Mouse (Mus musculus) midbrain, embryonic 11.5 days (tissue): ENCODE results near the gene Scn1b. TPM values are rescaled to one million over a fixed set of nuclear protein-coding genes. Genes with fewer than 3 reads are reported as not detected.

Experiments used
- ATAC-seq: fragments of 200-750 bp; cut with Nextera tagmentation; 2 replicates; pipeline ENCODE4 v1.8.0; 2017; ENCODE audit warnings: moderate TSS enrichment, moderate library complexity; ENCODE audit not compliant: low FRiP score
- DNase-seq: peaks from one replicate; pipeline ENCODE4 v3.0.0; 2015; ENCODE audit warnings: low spot score; ENCODE audit errors: missing footprints
- H3K27ac ChIP-seq: fragments of 300-500 bp; sonication (generic); 2 replicates; pipeline ENCODE4 v1.5.1; 2014; ENCODE audit warnings: low read depth, low read length
- H3K27me3 ChIP-seq: fragments of 300-500 bp; sonication (generic); 2 replicates; pipeline ENCODE4 v1.6.1; 2014; ENCODE audit warnings: mild to moderate bottlenecking, low read length, moderate library complexity, mixed read lengths; ENCODE audit not compliant: control insufficient read depth, insufficient read depth
- H3K36me3 ChIP-seq: fragments of 300-500 bp; sonication (generic); 2 replicates; pipeline ENCODE4 v1.6.1; 2014; ENCODE audit warnings: mild to moderate bottlenecking, low read length, moderate library complexity, mixed read lengths; ENCODE audit not compliant: control insufficient read depth, insufficient read depth
- H3K4me1 ChIP-seq: fragments of 300-500 bp; sonication (generic); 2 replicates; pipeline ENCODE4 v1.6.1; 2014; ENCODE audit warnings: low read length; ENCODE audit not compliant: control insufficient read depth, insufficient read depth
- H3K4me2 ChIP-seq: fragments of 300-500 bp; sonication (generic); 2 replicates; pipeline ENCODE4 v1.6.1; 2014; ENCODE audit warnings: mild to moderate bottlenecking, moderate library complexity
- H3K4me3 ChIP-seq: fragments of 300-500 bp; sonication (generic); 2 replicates; pipeline ENCODE4 v1.5.1; 2014; ENCODE audit warnings: low read depth, low read length
- H3K9ac ChIP-seq: fragments of 300-500 bp; sonication (generic); 2 replicates; pipeline ENCODE4 v1.6.1; 2014; ENCODE audit warnings: low read length
- H3K9me3 ChIP-seq: fragments of 300-500 bp; sonication (generic); 2 replicates; pipeline ENCODE4 v1.6.1; 2016; ENCODE audit warnings: low read length; ENCODE audit not compliant: control insufficient read depth
- WGBS: fragments of 180-500 bp; shearing (Covaris S2); extraction: QIAGEN DNeasy Blood & Tissue Kit; methylation state at CpG from one replicate; pipeline ENCODE4 v1.1.7; 2014; 5-methylcytosine and 5-hydroxymethylcytosine counted together
- polyA plus RNA-seq: library from polyadenylated mRNA; unstranded; fragments of >200 nt; fragmentation: Nextera tagmentation; extraction: Ambion mirVana; gene quantifications from 2 replicates; pipeline ENCODE4 v1.2.1, GENCODE M21; 2014

Scn1b gene
- polyA plus RNA-seq, 1 experiment from 2014 or later, result 1.1 TPM

GRCm38 (mm10) chr7:31139765-31140164 is 13.0 kb upstream of the Scn1b start:
- Histone ChIP-seq H3K9me3 (no peaks in the 10 kb centered on the region), H3K4me3 (no peak overlapping the region), H3K27ac (no peak overlapping the region), H3K36me3 (peaks cover 75% of the 10 kb centered on the region), H3K4me1 (no peaks in the 10 kb centered on the region), H3K9ac (no peak overlapping the region), H3K27me3 (no peaks in the 10 kb centered on the region), H3K4me2 (no peak overlapping the region)
- DNase-seq, result no peak
- peak; percentile 58; the same call in 1 of the 2 replicates for ATAC-seq
- 73% methylated on average over 5 of the region's 5 CpGs for WGBS

GRCm38 (mm10) chr7:31135717-31136116 is 8.9 kb upstream of the Scn1b start:
- no peaks in the 10 kb centered on the region for H3K27me3 ChIP-seq
- over 99% methylated on average over 10 of the region's 10 CpGs for WGBS
- H3K4me3 ChIP-seq, result no peak overlapping the region
- ATAC-seq (0 out of 2 replicates have a peak, but pooled peaks have one; percentile 8), DNase-seq (no peak)
- H3K4me1 ChIP-seq, result no peaks in the 10 kb centered on the region
- H3K9me3 ChIP-seq, result no peaks in the 10 kb centered on the region
- no peak overlapping the region for H3K27ac ChIP-seq
- H3K36me3 ChIP-seq, result peaks cover 87% of the 10 kb centered on the region
- no peak overlapping the region for H3K4me2 ChIP-seq
- H3K9ac ChIP-seq, result no peak overlapping the region

DNA sequence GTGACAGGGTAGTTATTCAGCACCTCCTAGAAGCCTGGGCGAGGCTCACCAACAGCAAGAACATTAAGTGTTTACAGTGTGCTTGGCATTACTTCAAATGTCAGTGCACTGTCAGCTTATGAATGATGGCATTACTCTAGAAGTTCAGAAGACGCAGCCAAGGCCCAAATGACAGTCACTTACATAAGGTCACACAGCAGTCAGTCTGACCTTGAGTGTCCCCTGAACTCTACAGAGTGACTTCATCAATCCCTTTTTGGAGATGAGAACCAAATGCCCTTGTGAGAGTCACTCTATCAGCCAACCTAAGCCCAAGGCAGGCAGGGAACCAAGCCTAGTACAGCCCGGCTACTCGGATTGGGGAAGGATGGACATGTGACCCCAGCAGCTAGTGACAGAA is 5.1 kb upstream of the Scn1b start:
- ATAC-seq (no peak), DNase-seq (no peak)
- Histone ChIP-seq H3K9me3 (no peaks in the 10 kb centered on the region), H3K36me3 (peaks cover 75% of the 10 kb centered on the region), H3K9ac (no peak overlapping the region), H3K4me2 (no peak overlapping the region), H3K4me3 (no peak overlapping the region), H3K27me3 (peaks cover 14% of the 10 kb centered on the region), H3K27ac (no peak overlapping the region), H3K4me1 (peaks cover 7% of the 10 kb centered on the region)
- WGBS, result 95% methylated on average over 4 of the region's 4 CpGs

GRCm38 (mm10) chr7:31130841-31131240 is 4.0 kb upstream of the Scn1b start:
- Histone ChIP-seq H3K36me3 (peaks cover 66% of the 10 kb centered on the region), H3K9me3 (no peaks in the 10 kb centered on the region)

DNA sequence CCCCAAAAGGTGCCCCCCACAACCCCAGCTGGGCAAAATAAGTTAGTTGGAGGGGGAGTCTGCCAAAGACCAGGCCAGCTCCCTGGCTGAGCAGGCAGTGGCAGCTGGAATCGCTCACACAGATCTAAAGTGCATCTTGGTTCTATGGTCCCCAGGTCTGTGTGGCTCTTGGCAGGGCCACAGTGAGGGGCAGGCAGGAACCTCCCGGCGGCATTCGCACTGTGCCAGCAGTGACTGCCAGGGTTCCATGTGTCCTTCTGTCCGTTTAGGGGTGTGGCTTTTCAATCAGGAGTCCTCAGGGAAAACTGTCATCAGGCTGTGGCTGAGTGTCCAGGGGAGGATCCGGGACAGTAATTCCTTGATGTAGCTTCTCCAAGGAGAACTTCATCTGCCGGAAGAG is 3.4 kb upstream of the Scn1b start:
- ATAC-seq (no peak), DNase-seq (no peak)
- no peak overlapping the region for H3K4me3 ChIP-seq
- no peak overlapping the region for H3K9ac ChIP-seq
- H3K4me1 ChIP-seq, result peaks cover 14% of the 10 kb centered on the region
- 91% methylated on average over 7 of the region's 7 CpGs for WGBS
- peaks cover 30% of the 10 kb centered on the region for H3K27me3 ChIP-seq
- H3K36me3 ChIP-seq, result peaks cover 59% of the 10 kb centered on the region
- H3K9me3 ChIP-seq, result no peaks in the 10 kb centered on the region
- H3K27ac ChIP-seq, result no peak overlapping the region
- H3K4me2 ChIP-seq, result no peak overlapping the region

More at GRCm38 (mm10) chr7:31130841-31131240, 4.0 kb upstream of the Scn1b start:
- H3K4me3 ChIP-seq, result no peak overlapping the region
- H3K27me3 ChIP-seq, result peaks cover 24% of the 10 kb centered on the region
- DNase-seq (no peak), ATAC-seq (no peak)
- H3K4me2 ChIP-seq, result no peak overlapping the region
- no peak overlapping the region for H3K27ac ChIP-seq
- H3K4me1 ChIP-seq, result peaks cover 14% of the 10 kb centered on the region
- no peak overlapping the region for H3K9ac ChIP-seq
- 45% methylated on average over 4 of the region's 4 CpGs for WGBS

GRCm38 (mm10) chr7:31128157-31128705 is 1.4 kb upstream of the Scn1b start:
- ATAC-seq (peak; percentile 17; the same call in 1 of the 2 replicates), DNase-seq (no peak)
- Histone ChIP-seq H3K9ac (no peak overlapping the region), H3K4me1 (peaks cover 14% of the 10 kb centered on the region), H3K4me2 (no peak overlapping the region), H3K27ac (no peak overlapping the region), H3K27me3 (peaks cover 33% of the 10 kb centered on the region), H3K4me3 (no peak overlapping the region), H3K9me3 (no peaks in the 10 kb centered on the region), H3K36me3 (peaks cover 40% of the 10 kb centered on the region)
- whole genome bisulfite sequencing, result 66% methylated on average over 9 of the region's 9 CpGs

DNA sequence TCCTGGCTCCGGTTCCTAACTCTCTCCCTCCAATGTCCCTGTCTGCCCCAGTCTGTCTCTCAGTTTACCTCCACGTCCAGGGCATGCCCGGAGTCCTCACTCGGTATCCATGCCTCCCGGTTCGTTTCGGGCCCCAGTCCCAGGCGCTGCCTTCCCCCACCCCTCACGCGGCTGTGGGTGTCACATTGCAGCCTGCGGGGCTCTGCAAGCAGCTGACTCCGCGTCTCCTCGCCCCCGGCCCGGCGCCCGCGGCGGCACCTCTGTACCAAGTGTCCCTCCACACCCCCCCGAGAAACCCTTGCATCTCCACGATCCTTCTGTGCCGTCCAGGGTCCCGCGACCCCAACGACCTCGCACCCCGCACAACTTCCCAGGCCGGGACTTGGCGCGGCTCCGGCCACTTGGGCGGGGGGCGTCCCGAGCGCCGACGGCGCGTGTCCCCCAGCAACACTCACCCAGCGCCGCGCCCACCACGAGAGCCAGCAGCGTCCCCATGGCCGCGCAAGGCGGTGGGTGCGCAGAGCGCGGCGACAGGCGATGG is 522 bp downstream of the Scn1b start:
- ATAC-seq, result peak; percentile 22; the same call in 1 of the 2 replicates
- peaks cover 14% of the 10 kb centered on the region for H3K4me1 ChIP-seq
- H3K4me2 ChIP-seq, result peak overlapping the region; percentile 86
- H3K27ac ChIP-seq, result no peak overlapping the region; the same call in 1 of the 2 replicates
- H3K9me3 ChIP-seq, result no peaks in the 10 kb centered on the region
- H3K9ac ChIP-seq, result peak overlapping the region; percentile 33; the same call in 1 of the 2 replicates
- H3K4me3 ChIP-seq, result peak overlapping the region; percentile 46
- WGBS, result under 1% methylated on average over 53 of the region's 53 CpGs
- peaks cover 33% of the 10 kb centered on the region for H3K27me3 ChIP-seq
- peaks cover 21% of the 10 kb centered on the region for H3K36me3 ChIP-seq
- DNase-seq, result peak; percentile 88

DNA sequence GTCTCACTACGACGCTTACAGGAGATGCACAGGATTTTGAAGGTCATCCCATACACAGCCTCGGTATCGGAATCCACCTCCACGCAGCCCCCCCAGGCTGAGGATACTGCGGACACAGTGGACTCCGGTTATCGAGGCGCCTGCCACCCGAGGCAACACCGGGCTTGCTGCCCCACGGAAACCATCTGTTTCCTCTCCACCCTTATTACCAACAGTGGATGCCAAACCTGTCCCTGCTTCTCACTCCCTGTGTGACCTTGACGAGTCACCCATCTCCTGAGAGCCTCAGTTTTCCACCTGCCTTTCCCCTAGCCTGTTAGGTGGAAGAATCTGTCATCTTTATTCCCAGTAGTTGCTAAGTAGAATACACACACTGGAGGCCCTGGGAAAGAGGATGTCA is 1.7 kb downstream of the Scn1b start:
- ATAC-seq (no peak), DNase-seq (no peak)
- 83% methylated on average over 13 of the region's 13 CpGs for WGBS
- H3K9ac ChIP-seq, result no peak overlapping the region
- H3K4me3 ChIP-seq, result no peak overlapping the region
- H3K36me3 ChIP-seq, result peaks cover 12% of the 10 kb centered on the region
- no peaks in the 10 kb centered on the region for H3K9me3 ChIP-seq
- no peak overlapping the region for H3K4me2 ChIP-seq
- no peak overlapping the region for H3K27ac ChIP-seq
- H3K27me3 ChIP-seq, result peaks cover 33% of the 10 kb centered on the region
- H3K4me1 ChIP-seq, result peaks cover 14% of the 10 kb centered on the region

DNA sequence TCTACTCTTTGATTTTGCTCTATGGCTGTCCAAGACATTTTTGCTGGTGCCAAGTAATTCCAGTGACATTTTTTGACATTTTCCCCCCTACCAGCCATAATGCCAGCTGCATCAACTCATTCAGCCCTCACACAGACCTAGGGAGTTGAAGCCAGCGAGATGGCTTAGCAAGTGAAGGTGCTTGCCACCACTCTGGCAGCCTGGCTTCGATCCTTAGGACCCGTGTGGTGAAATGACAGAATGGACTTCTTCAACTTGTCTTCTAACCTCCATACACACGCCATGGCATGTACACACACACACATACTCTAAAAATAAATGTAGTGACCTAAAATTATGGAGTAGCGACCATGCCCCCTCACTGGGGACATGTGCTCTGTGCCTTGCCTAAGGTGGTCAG is 2.4 kb downstream of the Scn1b start:
- Histone ChIP-seq H3K27ac (no peak overlapping the region), H3K9ac (no peak overlapping the region), H3K27me3 (peaks cover 33% of the 10 kb centered on the region), H3K9me3 (no peaks in the 10 kb centered on the region), H3K36me3 (peaks cover 7% of the 10 kb centered on the region), H3K4me1 (peaks cover 14% of the 10 kb centered on the region), H3K4me3 (no peak overlapping the region), H3K4me2 (no peak overlapping the region)
- DNase-seq, result no peak
- WGBS, result 83% methylated on average over 5 of the region's 5 CpGs
- no peak for ATAC-seq
